Mouse (Mus musculus): ENCODE results near the gene Shld1.

DNA sequence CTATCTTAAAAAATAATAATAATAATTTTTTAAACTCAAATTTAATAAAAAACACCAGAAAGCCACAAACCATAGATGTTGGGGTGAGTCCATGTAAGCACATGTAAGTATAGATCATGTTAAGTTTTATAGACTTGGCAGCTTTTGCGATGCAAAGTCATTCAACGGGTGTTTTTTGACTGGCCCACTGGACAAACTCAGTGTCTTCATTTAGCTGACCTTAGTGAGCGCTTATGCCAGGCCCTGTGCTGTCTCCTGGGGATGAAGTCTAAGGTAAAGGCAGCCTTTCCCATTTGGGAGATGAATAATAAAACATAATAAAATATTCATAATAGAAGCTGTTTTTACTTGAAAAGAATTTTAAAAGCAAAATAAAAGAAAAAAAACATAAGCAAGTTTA lies 28.2 kb downstream of the Shld1 start:
- TF ChIP-seq CTCF (IDR thresholded peaks at IDR 0.05; ENCODE audit: low read depth) (no peak), EP300 (IDR thresholded peaks at IDR 0.05; ENCODE audit: low read depth) (no peak)

Data from heart, postnatal 0 days (tissue).